ENCODE assay signal across 16 mouse cellular contexts in genomic region chr2:4480180-4480579, GRCm38 (mm10).
DNase-seq lines count a peak whose midpoint lies in the region; ATAC-seq and TF ChIP-seq lines count a peak whose summit lies in the region.
"Had no signal": no experiment of that assay in that cellular context is flagged by ENCODE, and none has a peak within 500 bp of the region (broad histone marks: within the 10 kb centered on the region; RNA-seq: fewer than 3 reads in every experiment).

No protein-coding gene starts in this region.

- H3K36me3 ChIP-seq in liver, embryonic 15.5 days (replicated peaks) = no peaks in the 10 kb centered on the region
- H3K36me3 ChIP-seq in liver, embryonic 11.5 days (ENCODE audit: control insufficient read depth, insufficient read depth, low read length) = no peaks in the 10 kb centered on the region
- H3K36me3 ChIP-seq in midbrain, postnatal 0 days (ENCODE audit: insufficient read depth, low read length) = peaks cover 18% of the 10 kb centered on the region
- H3K36me3 ChIP-seq in midbrain, embryonic 15.5 days (replicated peaks) = no peaks in the 10 kb centered on the region; the same call in 1 of the 2 replicates
- H3K36me3 ChIP-seq in stomach, postnatal 0 days (ENCODE audit: control insufficient read depth, insufficient read depth, low read length) = no peaks in the 10 kb centered on the region
- H3K36me3 ChIP-seq: lung, embryonic 15.5 days had no signal

- no peak for TF ChIP-seq EP300 in stomach, postnatal 0 days (optimal IDR thresholded peaks at IDR 0.05)

- H3K4me1 ChIP-seq in liver, embryonic 15.5 days (replicated peaks) = no peaks in the 10 kb centered on the region
- no peaks in the 10 kb centered on the region for H3K4me1 ChIP-seq in liver, embryonic 11.5 days (replicated peaks; ENCODE audit: control insufficient read depth, insufficient read depth, low read length)
- no peaks in the 10 kb centered on the region for H3K4me1 ChIP-seq in midbrain, postnatal 0 days (ENCODE audit: insufficient read depth, low read length)
- no peaks in the 10 kb centered on the region for H3K4me1 ChIP-seq in midbrain, embryonic 15.5 days
- no peaks in the 10 kb centered on the region for H3K4me1 ChIP-seq in stomach, postnatal 0 days (replicated peaks; ENCODE audit: control insufficient read depth, insufficient read depth)

- H3K9ac ChIP-seq in liver, embryonic 15.5 days = no peak overlapping the region
- no peak overlapping the region for H3K9ac ChIP-seq in liver, embryonic 11.5 days (ENCODE audit: low read depth, low read length)
- H3K9ac ChIP-seq in midbrain, postnatal 0 days (replicated peaks; ENCODE audit: low read length, poor library complexity, severe bottlenecking) = no peak overlapping the region
- no peak overlapping the region for H3K9ac ChIP-seq in midbrain, embryonic 15.5 days
- H3K9ac ChIP-seq in stomach, postnatal 0 days (ENCODE audit: low read length) = no peak overlapping the region
- H3K9ac ChIP-seq: forebrain, embryonic 13.5 days; lung, embryonic 15.5 days had no signal

- DNase-seq in adrenal gland, postnatal 36 days = peak; percentile 25 to 57
- no peak for DNase-seq in adrenal gland, adult 8-10 months
- DNase-seq in liver, embryonic 11.5 days (ENCODE audit: low spot score) = no peak
- no peak for DNase-seq in midbrain, postnatal 0 days (ENCODE audit: low spot score)
- no peak for DNase-seq in stomach, postnatal 0 days (ENCODE audit: low spot score)
- DNase-seq in thymus, adult 18-20 months = no peak
- DNase-seq: cerebellum, postnatal 25 days; gastrocnemius, postnatal 14 days; kidney, adult 9 months; kidney, postnatal 4 days; spleen, adult 18-20 months had no signal

- no peak for TF ChIP-seq CTCF in midbrain, postnatal 0 days (IDR thresholded peaks at IDR 0.05)
- no peak for TF ChIP-seq CTCF in stomach, postnatal 0 days (IDR thresholded peaks at IDR 0.05; ENCODE audit: low read depth)

- ATAC-seq in liver, embryonic 15.5 days (ENCODE audit: insufficient read depth) = 0 out of 2 replicates have a peak, but pooled peaks have one; percentile 40
- no peak for ATAC-seq in liver, embryonic 11.5 days (replicated peaks; ENCODE audit: low FRiP score)
- peak; percentile 35; the same call in 1 of the 2 replicates for ATAC-seq in midbrain, postnatal 0 days (ENCODE audit: low FRiP score)
- ATAC-seq in midbrain, embryonic 15.5 days (replicated peaks) = no peak
- peak; percentile 38; the same call in 1 of the 2 replicates for ATAC-seq in stomach, postnatal 0 days (ENCODE audit: low FRiP score, low TSS enrichment)
- ATAC-seq: forebrain, embryonic 13.5 days had no signal

- no peak overlapping the region for H3K4me2 ChIP-seq in liver, embryonic 15.5 days
- no peak overlapping the region for H3K4me2 ChIP-seq in liver, embryonic 11.5 days
- no peak overlapping the region for H3K4me2 ChIP-seq in midbrain, postnatal 0 days (ENCODE audit: low read depth, low read length, poor library complexity, severe bottlenecking)
- no peak overlapping the region for H3K4me2 ChIP-seq in midbrain, embryonic 15.5 days
- no peak overlapping the region for H3K4me2 ChIP-seq in stomach, postnatal 0 days (replicated peaks; ENCODE audit: low read depth)
- H3K4me2 ChIP-seq: forebrain, embryonic 13.5 days; lung, embryonic 15.5 days had no signal

- H3K9me3 ChIP-seq in liver, embryonic 15.5 days (replicated peaks) = no peaks in the 10 kb centered on the region
- no peaks in the 10 kb centered on the region for H3K9me3 ChIP-seq in liver, embryonic 11.5 days (ENCODE audit: control insufficient read depth, low read length)
- no peaks in the 10 kb centered on the region for H3K9me3 ChIP-seq in midbrain, postnatal 0 days (ENCODE audit: low read length)
- no peaks in the 10 kb centered on the region for H3K9me3 ChIP-seq in midbrain, embryonic 15.5 days
- H3K9me3 ChIP-seq in stomach, postnatal 0 days (ENCODE audit: control insufficient read depth, low read length) = no peaks in the 10 kb centered on the region
- H3K9me3 ChIP-seq: forebrain, embryonic 13.5 days; lung, embryonic 15.5 days; midbrain, embryonic 10.5 days had no signal

- H3K27me3 ChIP-seq in liver, embryonic 15.5 days = no peaks in the 10 kb centered on the region
- no peaks in the 10 kb centered on the region for H3K27me3 ChIP-seq in liver, embryonic 11.5 days (replicated peaks; ENCODE audit: control insufficient read depth, insufficient read depth, low read length)
- H3K27me3 ChIP-seq in midbrain, postnatal 0 days (ENCODE audit: insufficient read depth, low read length) = no peaks in the 10 kb centered on the region
- H3K27me3 ChIP-seq in midbrain, embryonic 15.5 days (replicated peaks) = no peaks in the 10 kb centered on the region
- no peaks in the 10 kb centered on the region for H3K27me3 ChIP-seq in stomach, postnatal 0 days (ENCODE audit: control insufficient read depth, insufficient read depth, low read length)
- H3K27me3 ChIP-seq: forebrain, embryonic 13.5 days; lung, embryonic 15.5 days had no signal

- 68% methylated on average over 5 of the region's 5 CpGs for WGBS in liver, embryonic 15.5 days (ENCODE audit: insufficient replicate concordance)
- WGBS in liver, embryonic 11.5 days = 79% methylated on average over 5 of the region's 5 CpGs
- 93% methylated on average over 5 of the region's 5 CpGs for whole genome bisulfite sequencing in midbrain, postnatal 0 days
- 92% methylated on average over 5 of the region's 5 CpGs for WGBS in midbrain, embryonic 15.5 days
- WGBS in stomach, postnatal 0 days = 80% methylated on average over 5 of the region's 5 CpGs

- H3K4me3 ChIP-seq in liver, embryonic 15.5 days (replicated peaks) = no peak overlapping the region
- no peak overlapping the region for H3K4me3 ChIP-seq in liver, embryonic 11.5 days (ENCODE audit: low read depth, low read length)
- H3K4me3 ChIP-seq in midbrain, postnatal 0 days (ENCODE audit: low read depth, low read length) = no peak overlapping the region
- H3K4me3 ChIP-seq in midbrain, embryonic 15.5 days = no peak overlapping the region
- H3K4me3 ChIP-seq in stomach, postnatal 0 days (ENCODE audit: low read depth, low read length) = no peak overlapping the region
- H3K4me3 ChIP-seq: forebrain, embryonic 13.5 days; lung, embryonic 15.5 days; midbrain, embryonic 10.5 days had no signal

- H3K27ac ChIP-seq in liver, embryonic 15.5 days (replicated peaks) = no peak overlapping the region
- H3K27ac ChIP-seq in liver, embryonic 11.5 days (ENCODE audit: low read depth, low read length) = no peak overlapping the region
- no peak overlapping the region for H3K27ac ChIP-seq in midbrain, postnatal 0 days (ENCODE audit: low read depth, low read length)
- no peak overlapping the region for H3K27ac ChIP-seq in midbrain, embryonic 15.5 days
- H3K27ac ChIP-seq in stomach, postnatal 0 days (replicated peaks) = no peak overlapping the region
- H3K27ac ChIP-seq: forebrain, embryonic 13.5 days; lung, embryonic 15.5 days; midbrain, embryonic 10.5 days had no signal

Comparison
In these comparisons a context has a peak if more than half of its experiments do, and no peak if none do; other contexts are left out.
1. DNase-seq: peak in adrenal gland, postnatal 36 days (2 of 2); none in adrenal gland, adult 8-10 months (single experiment), liver, embryonic 11.5 days (single experiment), midbrain, postnatal 0 days (single experiment), stomach, postnatal 0 days (single experiment) and thymus, adult 18-20 months (0 of 2).
2. ATAC-seq: peak in liver, embryonic 15.5 days (single experiment), midbrain, postnatal 0 days (single experiment) and stomach, postnatal 0 days (single experiment); none in liver, embryonic 11.5 days (single experiment) and midbrain, embryonic 15.5 days (single experiment).